Mouse (Mus musculus) liver, embryonic 13.5 days (tissue): ENCODE results near the gene H2-Q10. TPM values are rescaled to one million over a fixed set of nuclear protein-coding genes. Genes with fewer than 3 reads are reported as not detected.
"Not testable (repeated sequence)": the region's sequence is repeated elsewhere in the genome, so short reads cannot be mapped to it uniquely, and the experiment has no call there.

ENCODE experiments used
- ATAC-seq: fragments of 200-750 bp; cut with Nextera tagmentation; 2 replicates; pipeline ENCODE4 v1.8.0; 2017; ENCODE audit warnings: low read depth, mild to moderate bottlenecking, moderate number of reproducible peaks, moderate library complexity
- DNase-seq: peaks from one replicate; pipeline ENCODE4 v3.0.0; 2022
- H3K27ac ChIP-seq: fragments of 300-500 bp; sonication (generic); 2 replicates; pipeline ENCODE4 v1.5.1; 2015; ENCODE audit warnings: moderate library complexity, mild to moderate bottlenecking, inconsistent platforms
- H3K27me3 ChIP-seq: fragments of 300-500 bp; sonication (generic); 2 replicates; pipeline ENCODE4 v1.6.1; 2015; ENCODE audit warnings: mild to moderate bottlenecking, inconsistent platforms
- H3K36me3 ChIP-seq: fragments of 300-500 bp; sonication (generic); 2 replicates; pipeline ENCODE4 v1.6.1; 2015; ENCODE audit warnings: mild to moderate bottlenecking, inconsistent platforms
- H3K4me1 ChIP-seq: fragments of 300-500 bp; sonication (generic); replicated peaks from 2 replicates; pipeline ENCODE4 v1.6.1; 2015; ENCODE audit warnings: inconsistent platforms
- H3K4me2 ChIP-seq: fragments of 300-500 bp; sonication (generic); 2 replicates; pipeline ENCODE4 v1.6.1; 2015; ENCODE audit warnings: inconsistent platforms, mild to moderate bottlenecking, moderate library complexity
- H3K4me3 ChIP-seq: fragments of 300-500 bp; sonication (generic); replicated peaks from 2 replicates; pipeline ENCODE4 v1.5.1; 2015; ENCODE audit warnings: mild to moderate bottlenecking, inconsistent platforms
- H3K9ac ChIP-seq: fragments of 300-500 bp; sonication (generic); 2 replicates; pipeline ENCODE4 v1.6.1; 2015; ENCODE audit warnings: mild to moderate bottlenecking, inconsistent platforms
- H3K9me3 ChIP-seq: fragments of 300-500 bp; sonication (generic); replicated peaks from 2 replicates; pipeline ENCODE4 v1.6.1; 2016; ENCODE audit warnings: inconsistent platforms
- WGBS: fragments of 180-500 bp; shearing (Covaris S2); methylation state at CpG from one replicate; pipeline ENCODE4 v1.1.7; 2015; ENCODE audit not compliant: insufficient replicate concordance; 5-methylcytosine and 5-hydroxymethylcytosine counted together
- polyA plus RNA-seq: library from polyadenylated mRNA; unstranded; fragments of >200 nt; fragmentation: Nextera tagmentation; extraction: Ambion mirVana; gene quantifications from 2 replicates; pipeline ENCODE4 v1.2.1, GENCODE M21; 2015

The H2-Q10 gene
- 147 and 152 TPM in 2 replicates for polyA plus RNA-seq

DNA sequence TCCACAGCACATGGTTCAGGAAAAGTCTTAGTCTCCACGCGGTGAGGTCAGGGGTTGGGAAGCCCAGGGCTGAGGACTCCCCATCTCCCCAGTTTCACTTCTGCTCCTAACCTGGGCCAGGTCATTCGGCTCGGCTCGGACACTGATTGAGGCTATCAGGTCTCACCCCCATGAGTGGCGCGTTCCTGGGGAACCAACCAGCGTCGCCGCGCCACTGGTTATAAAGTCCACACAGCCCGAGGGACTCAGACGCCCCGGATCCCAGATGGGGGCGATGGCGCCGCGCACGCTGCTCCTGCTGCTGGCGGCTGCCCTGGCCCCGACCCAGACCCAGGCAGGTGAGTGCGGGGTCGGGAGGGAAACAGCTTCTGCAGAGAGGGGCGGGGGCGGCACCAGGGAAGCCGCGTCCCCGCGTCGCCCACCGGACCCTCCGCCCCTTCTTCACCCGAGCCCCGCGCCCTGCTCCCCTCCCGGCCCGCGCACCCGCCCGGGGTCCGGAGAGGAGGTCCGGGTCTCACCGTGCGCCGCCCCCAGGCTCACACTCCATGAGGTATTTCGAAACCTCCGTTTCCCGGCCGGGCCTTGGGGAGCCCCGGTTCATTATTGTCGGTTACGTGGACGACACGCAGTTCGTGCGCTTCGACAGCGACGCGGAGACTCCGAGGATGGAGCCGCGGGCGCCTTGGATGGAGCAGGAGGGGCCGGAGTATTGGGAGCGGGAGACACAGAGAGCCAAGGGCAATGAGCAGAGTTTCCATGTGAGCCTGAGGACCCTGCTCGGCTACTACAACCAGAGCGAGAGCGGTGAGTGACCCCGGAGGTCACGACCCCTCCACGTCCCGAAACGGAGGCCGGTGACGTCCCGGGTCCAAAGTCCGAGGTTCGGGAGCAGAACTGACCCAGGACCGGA lies at the start of gene H2-Q10:
TSS of gene H2-Q10 (plus strand) at position 248 of the 910 bp plus-strand sequence.
- WGBS, result 3% methylated on average over 69 of the region's 80 CpGs
- H3K9me3 ChIP-seq, result no peaks in the 10 kb centered on the region
- peak; percentile 83 for ATAC-seq
- H3K27me3 ChIP-seq, result peaks cover 29% of the 10 kb centered on the region
- peak within 1 kb of the TSS; percentile 49 for H3K4me2 ChIP-seq
- peak within 1 kb of the TSS; percentile 41 for H3K9ac ChIP-seq
- H3K4me3 ChIP-seq, result peak within 1 kb of the TSS; percentile 44
- H3K36me3 ChIP-seq, result no peaks in the 10 kb centered on the region
- DNase-seq, result no peak
- peak within 1 kb of the TSS; percentile 78 for H3K27ac ChIP-seq
- H3K4me1 ChIP-seq, result no peaks in the 10 kb centered on the region

DNA sequence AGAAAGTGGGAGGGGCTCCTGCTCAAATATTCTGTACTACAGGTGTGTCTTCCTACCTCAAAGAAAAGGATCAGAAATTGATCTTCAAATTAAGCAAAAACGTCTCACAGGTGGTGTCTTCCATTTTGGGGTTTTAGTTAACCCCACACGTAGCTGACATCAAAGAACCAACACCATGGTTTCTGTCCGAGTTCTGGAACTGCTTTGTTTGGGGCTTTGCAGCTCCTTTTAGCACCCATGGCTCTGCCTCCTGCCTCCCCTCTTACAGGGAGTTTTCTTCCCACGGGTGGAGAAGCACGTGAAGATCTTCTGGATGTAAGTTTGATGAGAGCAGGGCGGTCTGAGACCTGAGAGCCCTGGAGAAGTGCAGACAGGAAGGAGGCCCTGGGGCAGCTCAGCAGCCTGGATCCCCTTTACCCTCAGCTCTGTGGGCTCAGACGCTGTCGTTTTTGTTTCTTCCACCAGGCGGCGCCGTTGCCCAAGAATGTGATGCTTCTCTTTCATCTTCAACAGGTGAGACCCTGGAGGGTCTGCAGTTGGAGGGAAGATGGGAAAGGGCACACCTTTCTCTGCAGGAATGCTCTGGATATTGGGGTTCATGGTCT lies 49.6 kb upstream of the H2-Q10 start:
- H3K4me1 ChIP-seq, H3K9me3 ChIP-seq, DNase-seq, ATAC-seq, H3K4me2 ChIP-seq, H3K27ac ChIP-seq, H3K9ac ChIP-seq, H3K4me3 ChIP-seq, H3K36me3 ChIP-seq: not testable (repeated sequence)
- WGBS, result 10% methylated on average over 11 of the region's 11 CpGs
- peaks cover 30% of the 10 kb centered on the region for H3K27me3 ChIP-seq

DNA sequence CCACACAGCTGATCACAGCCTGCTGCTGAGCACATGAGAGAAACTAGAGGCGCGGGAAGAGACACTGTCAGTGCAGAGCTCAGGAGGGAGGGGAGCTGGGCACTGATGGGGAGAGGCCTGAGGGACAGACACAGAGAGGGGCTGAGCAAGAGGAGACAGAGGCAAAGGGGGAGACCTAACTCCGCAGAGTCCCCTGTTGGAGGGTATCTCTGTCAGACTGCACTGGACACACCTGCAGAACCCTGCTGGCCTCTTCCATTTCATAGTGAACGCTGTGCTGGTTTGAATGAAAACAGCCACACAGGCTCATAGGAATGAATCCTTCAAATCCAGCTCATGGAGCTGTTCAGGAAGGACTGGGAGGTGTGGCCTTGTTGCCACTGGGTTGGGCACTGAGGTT lies 48.6 kb upstream of the H2-Q10 start:
- WGBS, result 70% methylated on average over 4 of the region's 4 CpGs
- not testable (repeated sequence) for H3K4me3 ChIP-seq, H3K9me3 ChIP-seq, DNase-seq, ATAC-seq, H3K9ac ChIP-seq, H3K27ac ChIP-seq, H3K4me2 ChIP-seq, H3K4me1 ChIP-seq, H3K36me3 ChIP-seq
- H3K27me3 ChIP-seq, result peaks cover 40% of the 10 kb centered on the region

DNA sequence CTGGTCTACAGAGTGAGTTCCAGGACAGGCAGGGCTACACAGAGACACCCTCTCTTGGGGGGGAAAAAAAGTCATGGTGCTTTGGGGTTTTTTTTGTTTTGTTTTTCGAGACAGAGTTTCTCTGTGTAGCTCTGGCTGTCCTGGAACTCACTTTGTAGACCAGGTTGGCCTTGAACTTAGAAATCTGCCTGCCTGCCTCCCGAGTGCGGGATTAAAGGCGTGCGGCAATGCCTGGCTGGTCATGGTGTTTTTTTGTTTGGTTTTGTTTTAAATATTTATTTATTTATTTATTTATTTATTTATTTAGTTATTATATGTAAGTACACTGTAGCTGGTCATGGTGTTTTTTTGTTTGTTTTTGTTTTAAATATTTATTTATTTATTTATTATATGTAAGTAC lies 47.5 kb upstream of the H2-Q10 start:
- 76% methylated on average over 5 of the region's 5 CpGs for WGBS
- H3K4me3 ChIP-seq, H3K4me2 ChIP-seq, ATAC-seq, H3K4me1 ChIP-seq, H3K27ac ChIP-seq, H3K9me3 ChIP-seq, H3K36me3 ChIP-seq, H3K9ac ChIP-seq, DNase-seq: not testable (repeated sequence)
- H3K27me3 ChIP-seq, result peaks cover 43% of the 10 kb centered on the region

DNA sequence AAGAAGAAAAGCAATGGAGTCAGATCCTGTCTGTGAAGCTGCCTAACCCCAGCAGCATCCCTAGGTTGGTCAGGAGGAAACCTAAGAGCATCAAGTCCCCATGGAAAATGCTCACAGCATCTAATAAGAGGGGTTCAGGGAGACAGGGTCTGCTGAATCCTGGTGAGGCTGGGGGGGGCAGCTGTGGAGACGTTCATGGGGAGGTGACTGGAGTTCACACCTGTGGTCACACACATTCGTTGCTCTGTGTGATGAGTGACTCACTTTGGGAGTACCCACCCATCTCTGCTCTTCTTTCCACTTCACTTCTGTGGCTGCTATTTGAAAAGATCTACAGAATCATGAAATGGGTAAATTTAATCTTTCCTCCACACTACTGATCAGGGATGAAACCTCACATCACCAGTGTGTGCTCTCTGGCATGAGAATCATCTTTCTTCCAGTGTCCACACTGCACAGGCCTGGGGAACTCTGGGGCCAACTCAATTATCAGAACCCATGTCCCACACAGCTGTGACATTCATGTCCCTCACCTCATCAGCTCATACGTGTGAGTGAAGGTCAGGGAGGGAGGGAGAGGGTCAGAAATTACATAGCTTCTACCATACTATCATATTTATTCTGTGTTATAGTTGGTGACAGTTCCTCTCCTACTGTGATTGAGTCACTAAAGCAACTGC lies 46.6 kb upstream of the H2-Q10 start:
- not testable (repeated sequence) for DNase-seq, ATAC-seq

DNA sequence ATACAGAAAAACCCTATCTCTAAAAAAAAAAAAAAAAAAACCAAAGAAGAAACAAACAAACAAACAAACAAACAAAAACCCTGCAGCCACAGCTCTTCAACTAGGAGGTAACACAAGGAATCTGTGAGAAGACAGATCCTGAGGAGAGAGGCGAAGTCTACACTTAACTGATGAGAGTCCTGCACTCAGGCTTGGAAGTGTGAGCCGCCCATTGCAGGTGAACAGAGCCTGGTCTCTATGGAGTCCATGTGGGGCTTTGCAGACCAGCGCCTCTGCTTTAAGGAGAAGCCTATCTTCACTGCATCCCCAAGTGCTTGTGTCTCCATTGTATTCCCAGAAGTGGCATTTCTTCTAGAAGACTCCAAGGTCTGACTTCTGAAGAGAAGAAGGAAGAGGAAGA lies 45.8 kb upstream of the H2-Q10 start:
- ATAC-seq, H3K36me3 ChIP-seq, H3K4me3 ChIP-seq, H3K9me3 ChIP-seq, H3K27ac ChIP-seq, DNase-seq, H3K4me2 ChIP-seq, H3K4me1 ChIP-seq, H3K9ac ChIP-seq: not testable (repeated sequence)
- WGBS, result 51% methylated on average over 3 of the region's 3 CpGs
- H3K27me3 ChIP-seq, result peaks cover 43% of the 10 kb centered on the region

More for the DNA sequence above, 46.6 kb upstream of the H2-Q10 start:
- H3K9me3 ChIP-seq, H3K4me3 ChIP-seq, H3K36me3 ChIP-seq, H3K4me1 ChIP-seq, H3K4me2 ChIP-seq, H3K27ac ChIP-seq, H3K9ac ChIP-seq: not testable (repeated sequence)
- WGBS, result 38% methylated on average over 3 of the region's 3 CpGs
- H3K27me3 ChIP-seq, result peaks cover 43% of the 10 kb centered on the region

DNA sequence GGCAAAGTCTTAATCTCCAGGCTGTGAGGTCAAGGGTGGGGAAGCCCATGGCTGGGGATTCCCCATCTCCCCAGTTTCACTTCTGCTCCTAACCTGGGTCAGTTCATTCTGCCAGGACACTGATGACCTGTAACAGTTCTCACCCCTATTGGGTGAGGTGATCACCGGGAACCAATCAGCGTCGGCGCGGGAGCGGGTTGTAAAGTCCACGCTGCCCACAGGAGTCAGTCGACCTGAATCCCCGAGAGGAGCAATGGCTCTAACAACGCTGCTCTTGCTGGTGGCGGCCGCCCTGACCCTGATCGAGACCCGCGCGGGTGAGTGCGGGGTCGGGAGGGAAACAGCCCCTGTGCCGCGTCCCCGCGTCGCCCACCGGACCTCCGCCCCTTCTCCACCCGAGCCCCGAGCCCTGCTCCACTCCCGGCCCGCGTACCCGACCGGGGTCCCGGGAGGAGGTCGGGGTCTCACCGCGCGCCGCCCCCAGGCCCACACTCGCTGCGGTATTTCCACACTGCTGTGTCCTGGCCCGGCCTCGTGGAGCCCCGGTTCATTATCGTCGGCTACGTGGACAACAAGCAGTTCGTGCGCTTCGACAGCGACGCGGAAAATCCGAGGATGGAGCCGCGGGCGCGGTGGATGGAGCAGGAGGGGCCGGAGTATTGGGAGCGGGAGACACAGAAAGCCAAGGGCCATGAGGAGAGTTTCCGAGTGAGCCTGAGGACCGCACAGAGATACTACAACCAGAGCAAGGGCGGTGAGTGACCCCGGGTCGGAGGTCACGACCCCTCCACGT lies 45.1 kb upstream of the H2-Q10 start, which contains the start of gene H2-Q6:
TSS of gene H2-Q6 (plus strand) at position 227 of the 793 bp plus-strand sequence.
- 4% methylated on average over 62 of the region's 66 CpGs for WGBS
- H3K4me1 ChIP-seq, H3K27ac ChIP-seq, H3K36me3 ChIP-seq, DNase-seq, H3K9me3 ChIP-seq: not testable (repeated sequence)
- Histone ChIP-seq H3K4me2 (peak within 1 kb of the TSS; percentile 51), H3K27me3 (peaks cover 47% of the 10 kb centered on the region), H3K9ac (peak within 1 kb of the TSS; percentile 47; the same call in 1 of the 2 replicates), H3K4me3 (peak within 1 kb of the TSS; percentile 39)
- ATAC-seq, result peak; percentile 79

DNA sequence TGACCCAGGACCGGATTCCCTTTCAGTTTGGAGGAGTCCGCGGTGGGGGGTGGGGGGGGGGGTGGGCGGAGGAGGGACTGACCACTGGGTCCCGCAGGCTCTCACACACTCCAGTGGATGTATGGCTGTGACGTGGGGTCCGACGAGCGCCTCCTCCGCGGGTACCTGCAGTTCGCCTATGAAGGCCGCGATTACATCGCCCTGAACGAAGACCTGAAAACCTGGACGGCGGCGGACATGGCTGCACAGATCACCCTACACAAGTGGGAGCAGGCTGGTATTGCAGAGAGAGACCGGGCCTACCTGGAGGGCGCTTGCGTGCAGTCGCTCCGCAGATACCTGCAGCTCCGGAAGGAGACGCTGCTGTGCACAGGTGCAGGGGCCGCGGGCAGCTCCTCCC lies 44.4 kb upstream of the H2-Q10 start:
- peak; percentile 32; the same call in 1 of the 2 replicates for ATAC-seq
- H3K4me2 ChIP-seq, result peak overlapping the region; percentile 51
- not testable (repeated sequence) for DNase-seq

DNA sequence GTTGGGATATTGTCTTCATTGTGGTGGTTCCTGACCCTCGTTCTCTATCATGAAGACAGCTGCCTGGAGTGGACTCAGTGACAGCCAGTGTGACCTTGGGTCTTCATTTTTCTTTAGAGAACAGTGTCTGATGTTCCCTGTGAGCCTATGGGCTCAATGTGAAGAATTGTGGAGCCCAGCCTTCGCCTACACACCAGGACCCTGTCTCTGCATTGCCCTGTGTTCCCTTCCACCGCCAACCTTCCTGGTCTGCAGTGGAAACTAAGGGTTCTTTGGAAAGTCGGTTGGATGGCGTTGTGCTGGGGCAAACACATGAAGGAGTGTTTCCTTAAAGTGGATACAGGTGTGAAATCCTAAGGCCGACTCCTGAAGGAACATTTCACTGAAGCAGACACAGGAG lies 41.0 kb upstream of the H2-Q10 start:
- H3K4me1 ChIP-seq, H3K27ac ChIP-seq, H3K4me2 ChIP-seq, ATAC-seq, H3K9me3 ChIP-seq, DNase-seq, H3K9ac ChIP-seq, H3K4me3 ChIP-seq, H3K36me3 ChIP-seq: not testable (repeated sequence)
- WGBS, result 56% methylated on average over 6 of the region's 6 CpGs
- H3K27me3 ChIP-seq, result peaks cover 28% of the 10 kb centered on the region

More for the DNA sequence above, 44.4 kb upstream of the H2-Q10 start:
- H3K27ac ChIP-seq, H3K9ac ChIP-seq, H3K4me1 ChIP-seq, H3K9me3 ChIP-seq, H3K36me3 ChIP-seq: not testable (repeated sequence)
- Histone ChIP-seq H3K4me3 (peak overlapping the region; percentile 39), H3K27me3 (peaks cover 41% of the 10 kb centered on the region)
- WGBS, result 16% methylated on average over 28 of the region's 28 CpGs

DNA sequence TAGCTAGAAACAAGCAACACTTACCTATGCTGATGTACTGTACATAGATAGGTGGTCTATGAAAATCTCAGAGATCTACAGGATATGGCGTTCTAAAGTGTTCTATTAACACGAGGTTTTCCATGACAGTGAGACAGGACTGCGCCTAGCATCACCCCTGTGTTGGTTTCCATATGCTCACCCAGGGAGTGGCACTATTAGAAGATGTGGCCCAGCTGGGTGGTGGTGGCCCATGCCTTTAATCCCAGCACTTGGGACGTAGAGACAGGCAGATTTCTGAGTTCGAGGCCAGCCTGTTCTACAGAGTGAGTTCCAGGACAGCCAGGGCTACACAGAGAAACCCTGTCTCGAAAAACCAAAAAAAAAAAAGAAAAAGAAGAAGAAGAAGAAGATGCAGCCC lies 39.2 kb upstream of the H2-Q10 start:
- 60% methylated on average over 6 of the region's 6 CpGs for WGBS

More for the DNA sequence above, 39.2 kb upstream of the H2-Q10 start:
- H3K36me3 ChIP-seq, H3K9me3 ChIP-seq, ATAC-seq, H3K4me3 ChIP-seq, H3K4me2 ChIP-seq, DNase-seq, H3K4me1 ChIP-seq, H3K9ac ChIP-seq, H3K27ac ChIP-seq: not testable (repeated sequence)
- H3K27me3 ChIP-seq, result peaks cover 14% of the 10 kb centered on the region
